Mouse (Mus musculus): ENCODE measurements around the gene Myo16. TPM values are rescaled to one million over a fixed set of nuclear protein-coding genes. Genes with fewer than 3 reads are reported as not detected.

The Myo16 gene
- polyA plus RNA-seq, 1 experiment from 2014 or later: 3.9 TPM

GRCm38 (mm10) chr8:10545890-10546289, 392.2 kb downstream of the Myo16 start:
- Histone ChIP-seq H3K36me3 (no peaks in the 10 kb centered on the region), H3K4me3 (no peak overlapping the region), H3K27ac (replicated peaks) (no peak overlapping the region), H3K27me3 (no peaks in the 10 kb centered on the region), H3K4me1 (replicated peaks) (no peaks in the 10 kb centered on the region), H3K4me2 (no peak overlapping the region), H3K9ac (no peak overlapping the region), H3K9me3 (no peaks in the 10 kb centered on the region; the same call in 1 of the 2 replicates)
- ATAC-seq (ENCODE audit: low read depth): no peak
- 84% methylated on average over 3 of the region's 3 CpGs for WGBS

GRCm38 (mm10) chr8:10546519-10546918, 392.8 kb downstream of the Myo16 start:
- WGBS: 94% methylated on average over 8 of the region's 8 CpGs

GRCm38 (mm10) chr8:10548003-10548584, 394.4 kb downstream of the Myo16 start:
- Histone ChIP-seq H3K36me3 (no peaks in the 10 kb centered on the region), H3K4me2 (no peak overlapping the region), H3K27ac (replicated peaks) (no peak overlapping the region), H3K4me1 (replicated peaks) (no peaks in the 10 kb centered on the region), H3K27me3 (no peaks in the 10 kb centered on the region), H3K4me3 (no peak overlapping the region), H3K9me3 (no peaks in the 10 kb centered on the region; the same call in 1 of the 2 replicates), H3K9ac (no peak overlapping the region)
- no peak for ATAC-seq (ENCODE audit: low read depth)
- WGBS: 80% methylated on average over 9 of the region's 9 CpGs

More at GRCm38 (mm10) chr8:10546519-10546918, 392.8 kb downstream of the Myo16 start:
- no peak overlapping the region for H3K4me2 ChIP-seq
- H3K27ac ChIP-seq (replicated peaks): no peak overlapping the region
- H3K9ac ChIP-seq: no peak overlapping the region
- H3K4me1 ChIP-seq (replicated peaks): no peaks in the 10 kb centered on the region
- no peaks in the 10 kb centered on the region; the same call in 1 of the 2 replicates for H3K9me3 ChIP-seq
- ATAC-seq (ENCODE audit: low read depth): no peak
- no peak overlapping the region for H3K4me3 ChIP-seq
- no peaks in the 10 kb centered on the region for H3K27me3 ChIP-seq
- H3K36me3 ChIP-seq: no peaks in the 10 kb centered on the region

GRCm38 (mm10) chr8:10549434-10549833, 395.7 kb downstream of the Myo16 start:
- no peak for ATAC-seq (ENCODE audit: low read depth)
- WGBS: 94% methylated on average over 3 of the region's 3 CpGs

GRCm38 (mm10) chr8:10557961-10558360, 404.2 kb downstream of the Myo16 start:
- Histone ChIP-seq H3K27me3 (no peaks in the 10 kb centered on the region), H3K27ac (replicated peaks) (no peak overlapping the region), H3K9me3 (no peaks in the 10 kb centered on the region), H3K36me3 (no peaks in the 10 kb centered on the region), H3K4me2 (no peak overlapping the region), H3K9ac (no peak overlapping the region), H3K4me1 (replicated peaks) (peaks cover 36% of the 10 kb centered on the region), H3K4me3 (no peak overlapping the region)
- WGBS: 52% methylated on average over 7 of the region's 7 CpGs
- no peak for ATAC-seq (ENCODE audit: low read depth)

More at GRCm38 (mm10) chr8:10549434-10549833, 395.7 kb downstream of the Myo16 start:
- Histone ChIP-seq H3K27me3 (no peaks in the 10 kb centered on the region), H3K4me1 (replicated peaks) (no peaks in the 10 kb centered on the region), H3K4me3 (no peak overlapping the region), H3K4me2 (no peak overlapping the region), H3K9ac (no peak overlapping the region), H3K36me3 (no peaks in the 10 kb centered on the region), H3K27ac (replicated peaks) (no peak overlapping the region), H3K9me3 (no peaks in the 10 kb centered on the region)

GRCm38 (mm10) chr8:10559479-10559878, 405.8 kb downstream of the Myo16 start:
- Histone ChIP-seq H3K27me3 (no peaks in the 10 kb centered on the region), H3K9ac (no peak overlapping the region), H3K9me3 (no peaks in the 10 kb centered on the region), H3K4me1 (replicated peaks) (peaks cover 36% of the 10 kb centered on the region), H3K4me2 (no peak overlapping the region), H3K27ac (replicated peaks) (no peak overlapping the region), H3K36me3 (no peaks in the 10 kb centered on the region), H3K4me3 (no peak overlapping the region)
- 88% methylated on average over 6 of the region's 6 CpGs for WGBS
- ATAC-seq (ENCODE audit: low read depth): no peak

GRCm38 (mm10) chr8:10561616-10562015, 407.9 kb downstream of the Myo16 start:
- H3K9ac ChIP-seq: no peak overlapping the region
- H3K4me1 ChIP-seq (replicated peaks): peaks cover 36% of the 10 kb centered on the region
- no peaks in the 10 kb centered on the region for H3K9me3 ChIP-seq
- WGBS: 60% methylated on average over 5 of the region's 5 CpGs
- ATAC-seq (ENCODE audit: low read depth): no peak
- no peak overlapping the region for H3K4me3 ChIP-seq
- H3K4me2 ChIP-seq: no peak overlapping the region
- H3K27ac ChIP-seq (replicated peaks): 0 out of 2 replicates have a peak overlapping the region, but pooled peaks have one; percentile 13
- H3K36me3 ChIP-seq: no peaks in the 10 kb centered on the region
- H3K27me3 ChIP-seq: no peaks in the 10 kb centered on the region

- WGBS: 59% methylated on average over 13 of the region's 13 CpGs
- Histone ChIP-seq H3K27ac (replicated peaks) (no peak overlapping the region), H3K4me1 (replicated peaks) (peaks cover 36% of the 10 kb centered on the region), H3K4me2 (no peak overlapping the region), H3K36me3 (no peaks in the 10 kb centered on the region), H3K4me3 (no peak overlapping the region), H3K9me3 (no peaks in the 10 kb centered on the region), H3K27me3 (no peaks in the 10 kb centered on the region), H3K9ac (no peak overlapping the region)
- ATAC-seq (ENCODE audit: low read depth): peak; percentile 33; the same call in 1 of the 2 replicates
Measured at GRCm38 (mm10) chr8:10562046-10562445, 408.3 kb downstream of the Myo16 start.

- no peaks in the 10 kb centered on the region for H3K9me3 ChIP-seq
- ATAC-seq (ENCODE audit: low read depth): no peak
Measured at GRCm38 (mm10) chr8:10562636-10563035, 408.9 kb downstream of the Myo16 start.

GRCm38 (mm10) chr8:10565231-10566029, 411.7 kb downstream of the Myo16 start:
- Histone ChIP-seq H3K9me3 (no peaks in the 10 kb centered on the region), H3K9ac (no peak overlapping the region), H3K36me3 (0 out of 2 replicates have a peak, but pooled peaks cover 10% of the 10 kb centered on the region), H3K4me3 (no peak overlapping the region), H3K27ac (replicated peaks) (no peak overlapping the region), H3K4me1 (replicated peaks) (peaks cover 17% of the 10 kb centered on the region), H3K27me3 (no peaks in the 10 kb centered on the region; the same call in 1 of the 2 replicates), H3K4me2 (no peak overlapping the region)
- ATAC-seq (ENCODE audit: low read depth): no peak
- 71% methylated on average over 11 of the region's 11 CpGs for WGBS

More at GRCm38 (mm10) chr8:10562636-10563035, 408.9 kb downstream of the Myo16 start:
- Histone ChIP-seq H3K9ac (no peak overlapping the region), H3K4me1 (replicated peaks) (peaks cover 36% of the 10 kb centered on the region), H3K36me3 (no peaks in the 10 kb centered on the region), H3K27ac (replicated peaks) (no peak overlapping the region), H3K4me3 (no peak overlapping the region), H3K27me3 (no peaks in the 10 kb centered on the region), H3K4me2 (no peak overlapping the region)
- 86% methylated on average over 9 of the region's 9 CpGs for WGBS

- Histone ChIP-seq H3K9ac (no peak overlapping the region), H3K36me3 (peaks cover 13% of the 10 kb centered on the region; the same call in 1 of the 2 replicates), H3K4me3 (no peak overlapping the region), H3K27ac (replicated peaks) (no peak overlapping the region), H3K27me3 (no peaks in the 10 kb centered on the region; the same call in 1 of the 2 replicates), H3K4me1 (replicated peaks) (peaks cover 9% of the 10 kb centered on the region), H3K4me2 (no peak overlapping the region), H3K9me3 (no peaks in the 10 kb centered on the region)
- WGBS: 69% methylated on average over 4 of the region's 4 CpGs
- ATAC-seq (ENCODE audit: low read depth): no peak
Measured at GRCm38 (mm10) chr8:10568448-10568847, 414.7 kb downstream of the Myo16 start.

- no peak for ATAC-seq (ENCODE audit: low read depth)
- H3K4me2 ChIP-seq: no peak overlapping the region
- no peaks in the 10 kb centered on the region for H3K9me3 ChIP-seq
- H3K4me3 ChIP-seq: no peak overlapping the region
- H3K9ac ChIP-seq: no peak overlapping the region
- H3K27ac ChIP-seq (replicated peaks): no peak overlapping the region
- WGBS: 19% methylated on average over 6 of the region's 6 CpGs
- H3K36me3 ChIP-seq: peaks cover 13% of the 10 kb centered on the region; the same call in 1 of the 2 replicates
- H3K27me3 ChIP-seq: no peaks in the 10 kb centered on the region; the same call in 1 of the 2 replicates
- peaks cover 9% of the 10 kb centered on the region for H3K4me1 ChIP-seq (replicated peaks)
Measured at GRCm38 (mm10) chr8:10574096-10574495, 420.4 kb downstream of the Myo16 start.

Data from neural tube, embryonic 13.5 days (tissue).